Mouse (Mus musculus): ENCODE measurements around the gene Ikzf1. TPM values are rescaled to one million over a fixed set of nuclear protein-coding genes. Genes with fewer than 3 reads are reported as not detected.
A peak's percentile ranks its signal among the peaks of the same experiment; 100 is the strongest.

Gene Ikzf1
- polyA plus RNA-seq (2014; fragmentation: Nextera tagmentation; extraction: Ambion mirVana), result 7.0 and 7.6 TPM in 2 replicates

DNA sequence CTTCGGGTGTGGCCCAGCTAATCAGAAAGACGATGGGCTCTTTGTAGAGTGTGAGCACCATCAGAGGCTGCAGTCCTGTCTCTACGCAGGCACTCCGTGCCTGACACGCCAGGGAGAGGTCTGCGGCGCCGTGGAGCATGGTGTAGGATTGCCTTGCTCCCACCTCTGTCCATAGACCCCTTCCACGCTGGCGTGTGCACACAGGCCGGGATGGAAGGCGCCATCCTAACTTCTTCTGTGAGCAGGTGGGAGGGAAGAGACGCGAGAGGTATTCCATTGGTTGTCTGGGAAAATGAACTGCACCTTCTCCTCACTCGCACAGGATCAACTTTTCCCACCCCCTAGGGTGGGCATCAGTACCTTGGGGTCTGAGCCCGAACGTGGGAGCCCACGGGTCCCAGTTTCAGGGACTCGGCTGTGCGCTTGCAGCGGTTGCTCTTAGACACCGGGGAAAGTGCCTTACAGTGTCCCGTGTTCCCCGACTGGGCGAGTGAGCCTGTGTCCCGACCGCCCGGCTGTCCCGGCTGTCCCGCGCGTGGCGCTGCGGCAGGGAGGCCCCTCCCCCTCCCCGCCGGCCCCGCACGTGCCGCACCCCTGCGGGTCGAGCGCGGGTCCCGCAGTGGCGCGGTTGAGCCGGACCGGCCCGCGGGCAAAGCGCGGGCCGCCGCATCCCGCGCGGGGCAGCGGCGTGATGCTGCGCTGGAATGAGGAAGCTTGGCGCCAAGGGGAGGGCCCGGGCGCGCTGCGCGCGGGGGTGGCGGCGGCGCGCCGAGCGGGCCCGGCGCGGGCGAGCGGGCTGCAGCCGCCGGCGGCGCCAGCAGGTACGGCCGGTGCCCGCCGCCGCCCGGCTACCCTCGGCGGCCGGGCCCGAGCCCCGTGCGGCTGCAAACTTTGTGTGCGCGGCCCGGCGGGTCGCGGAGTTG, at the start of gene Ikzf1:
TSS of gene Ikzf1 (plus strand) at position 74 of the 923 bp plus-strand sequence.
- Histone ChIP-seq H3K9me3 (replicated peaks; ENCODE audit: control insufficient read depth, low read length) (no peaks in the 10 kb centered on the region), H3K9ac (ENCODE audit: low read depth, low read length) (peak within 1 kb of the TSS; percentile 76), H3K4me3 (ENCODE audit: low read depth, low read length) (peak within 1 kb of the TSS; percentile 83), H3K4me2 (peak within 1 kb of the TSS; percentile 99), H3K27me3 (ENCODE audit: control insufficient read depth, insufficient read depth, low read length) (peaks cover 47% of the 10 kb centered on the region), H3K27ac (ENCODE audit: low read depth, low read length) (peak within 1 kb of the TSS; percentile 32; the same call in 1 of the 2 replicates), H3K36me3 (ENCODE audit: control insufficient read depth, insufficient read depth, low read length) (no peaks in the 10 kb centered on the region), H3K4me1 (ENCODE audit: control insufficient read depth, insufficient read depth, low read length) (no peaks in the 10 kb centered on the region)
- ATAC-seq (replicated peaks; ENCODE audit: insufficient number of reproducible peaks, low FRiP score, low TSS enrichment), result peak; percentile 80
- 1% methylated on average over 47 of the region's 100 CpGs for WGBS (ENCODE audit: insufficient replicate concordance)

DNA sequence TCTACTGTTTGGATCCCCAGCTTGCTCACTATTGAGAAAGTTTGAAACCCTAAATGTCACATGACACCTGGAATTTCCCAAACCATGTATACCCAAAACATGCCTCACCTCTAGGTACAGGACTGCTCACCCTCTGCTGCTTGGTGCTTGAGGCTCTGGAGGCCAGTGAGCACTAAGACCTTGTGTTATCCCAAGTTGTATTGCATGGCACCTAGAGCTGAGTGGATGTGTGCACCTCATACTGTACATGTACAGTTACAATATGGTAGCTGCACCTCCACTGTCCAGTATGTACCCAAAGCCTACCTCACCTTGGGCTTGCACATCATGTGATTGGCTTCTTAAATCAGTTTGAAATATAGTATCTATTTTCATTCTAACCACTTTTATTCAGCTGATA, 40.5 kb upstream of the Ikzf1 start:
- H3K4me2 ChIP-seq, result no peak overlapping the region
- H3K9me3 ChIP-seq (replicated peaks; ENCODE audit: control insufficient read depth, low read length), result no peaks in the 10 kb centered on the region
- no peak overlapping the region for H3K27ac ChIP-seq (ENCODE audit: low read depth, low read length)
- no peak overlapping the region for H3K4me3 ChIP-seq (ENCODE audit: low read depth, low read length)
- no peaks in the 10 kb centered on the region for H3K4me1 ChIP-seq (ENCODE audit: control insufficient read depth, insufficient read depth, low read length)
- no peak overlapping the region for H3K9ac ChIP-seq (ENCODE audit: low read depth, low read length)
- H3K36me3 ChIP-seq (ENCODE audit: control insufficient read depth, insufficient read depth, low read length), result no peaks in the 10 kb centered on the region
- no peaks in the 10 kb centered on the region for H3K27me3 ChIP-seq (ENCODE audit: control insufficient read depth, insufficient read depth, low read length)
- ATAC-seq (replicated peaks; ENCODE audit: insufficient number of reproducible peaks, low FRiP score, low TSS enrichment), result no peak

DNA sequence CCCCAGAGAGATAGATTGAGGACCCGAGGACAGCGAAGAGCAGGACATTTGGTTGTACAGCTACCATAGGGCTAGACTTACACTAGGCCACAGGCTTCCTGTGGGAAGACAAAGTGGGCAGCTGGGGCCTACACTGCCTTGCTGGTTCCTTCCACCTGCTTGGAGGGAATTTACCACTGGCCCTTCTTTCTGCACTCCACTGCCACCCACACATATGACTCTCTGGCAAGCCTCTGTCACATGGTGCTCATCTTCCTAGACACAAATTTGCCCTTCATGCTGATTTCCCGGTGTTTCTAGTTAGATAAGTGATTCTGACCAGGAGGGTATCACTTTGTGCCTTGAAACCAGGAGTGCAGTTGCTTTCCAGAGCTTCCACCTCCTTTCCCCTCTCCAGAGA, 28.4 kb upstream of the Ikzf1 start:
- no peak overlapping the region for H3K9ac ChIP-seq (ENCODE audit: low read depth, low read length)
- no peaks in the 10 kb centered on the region for H3K4me1 ChIP-seq (ENCODE audit: control insufficient read depth, insufficient read depth, low read length)
- no peak overlapping the region for H3K27ac ChIP-seq (ENCODE audit: low read depth, low read length)
- H3K27me3 ChIP-seq (ENCODE audit: control insufficient read depth, insufficient read depth, low read length), result no peaks in the 10 kb centered on the region
- H3K4me2 ChIP-seq, result no peak overlapping the region
- no peaks in the 10 kb centered on the region for H3K9me3 ChIP-seq (replicated peaks; ENCODE audit: control insufficient read depth, low read length)
- no peaks in the 10 kb centered on the region for H3K36me3 ChIP-seq (ENCODE audit: control insufficient read depth, insufficient read depth, low read length)
- no peak for ATAC-seq (replicated peaks; ENCODE audit: insufficient number of reproducible peaks, low FRiP score, low TSS enrichment)
- 63% methylated on average over 3 of the region's 3 CpGs for WGBS (ENCODE audit: insufficient replicate concordance)
- H3K4me3 ChIP-seq (ENCODE audit: low read depth, low read length), result no peak overlapping the region

- Histone ChIP-seq H3K36me3 (ENCODE audit: control insufficient read depth, insufficient read depth, low read length) (no peaks in the 10 kb centered on the region), H3K4me1 (ENCODE audit: control insufficient read depth, insufficient read depth, low read length) (no peaks in the 10 kb centered on the region), H3K9ac (ENCODE audit: low read depth, low read length) (no peak overlapping the region), H3K9me3 (replicated peaks; ENCODE audit: control insufficient read depth, low read length) (no peaks in the 10 kb centered on the region), H3K4me2 (no peak overlapping the region), H3K27me3 (ENCODE audit: control insufficient read depth, insufficient read depth, low read length) (no peaks in the 10 kb centered on the region), H3K27ac (ENCODE audit: low read depth, low read length) (no peak overlapping the region), H3K4me3 (ENCODE audit: low read depth, low read length) (no peak overlapping the region)
- 50% methylated on average over 5 of the region's 5 CpGs for WGBS (ENCODE audit: insufficient replicate concordance)
- no peak; the same call in 1 of the 2 replicates for ATAC-seq (replicated peaks; ENCODE audit: insufficient number of reproducible peaks, low FRiP score, low TSS enrichment)
These were observed 27.7 kb upstream of the Ikzf1 start for GRCm38 (mm10) chr11:11656995-11657530.

DNA sequence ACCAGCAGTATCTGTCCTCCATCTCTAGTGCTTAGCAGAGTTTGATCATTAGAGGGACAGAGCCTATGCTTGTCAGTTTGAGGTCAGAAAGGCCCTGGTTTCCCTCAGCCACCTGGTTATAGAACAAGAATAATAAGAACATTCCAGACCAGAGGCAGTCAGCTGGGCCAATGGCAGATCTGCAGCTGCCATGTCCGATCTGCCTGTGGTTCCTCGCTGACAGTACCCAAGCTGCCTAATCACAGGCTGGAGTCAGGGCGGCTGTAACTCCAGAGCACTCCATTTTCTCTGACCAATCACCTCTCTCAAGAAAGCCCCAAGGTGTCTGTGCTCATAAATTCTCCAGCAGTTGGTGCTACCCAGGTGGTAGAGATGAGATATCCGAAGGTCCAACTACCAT, 27.2 kb upstream of the Ikzf1 start:
- Histone ChIP-seq H3K4me3 (ENCODE audit: low read depth, low read length) (no peak overlapping the region), H3K9me3 (replicated peaks; ENCODE audit: control insufficient read depth, low read length) (no peaks in the 10 kb centered on the region), H3K4me1 (ENCODE audit: control insufficient read depth, insufficient read depth, low read length) (no peaks in the 10 kb centered on the region), H3K4me2 (no peak overlapping the region), H3K27ac (ENCODE audit: low read depth, low read length) (no peak overlapping the region), H3K36me3 (ENCODE audit: control insufficient read depth, insufficient read depth, low read length) (no peaks in the 10 kb centered on the region), H3K27me3 (ENCODE audit: control insufficient read depth, insufficient read depth, low read length) (no peaks in the 10 kb centered on the region), H3K9ac (ENCODE audit: low read depth, low read length) (no peak overlapping the region)
- 84% methylated on average over 4 of the region's 4 CpGs for WGBS (ENCODE audit: insufficient replicate concordance)
- no peak for ATAC-seq (replicated peaks; ENCODE audit: insufficient number of reproducible peaks, low FRiP score, low TSS enrichment)

DNA sequence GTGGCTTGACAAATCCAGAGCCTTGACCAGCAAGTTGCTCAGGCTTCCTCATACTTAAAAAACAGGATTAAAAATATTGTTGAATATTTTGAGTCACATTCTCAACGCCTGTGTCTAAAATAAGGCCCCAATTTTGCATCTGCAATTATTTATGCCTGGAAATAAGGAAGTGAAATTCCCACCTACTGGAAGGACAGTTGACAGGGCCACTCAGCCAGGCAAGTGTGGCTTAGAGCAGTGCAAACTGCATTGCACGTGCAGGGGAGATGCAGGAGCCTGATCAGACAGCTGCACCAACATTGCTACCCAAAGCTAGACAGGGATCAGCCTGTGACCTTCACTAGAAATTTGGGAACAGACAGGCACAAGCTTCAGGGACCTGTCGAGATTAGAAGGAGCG, 26.0 kb upstream of the Ikzf1 start:
- Histone ChIP-seq H3K9ac (ENCODE audit: low read depth, low read length) (no peak overlapping the region), H3K4me1 (ENCODE audit: control insufficient read depth, insufficient read depth, low read length) (no peaks in the 10 kb centered on the region), H3K36me3 (ENCODE audit: control insufficient read depth, insufficient read depth, low read length) (no peaks in the 10 kb centered on the region), H3K9me3 (replicated peaks; ENCODE audit: control insufficient read depth, low read length) (no peaks in the 10 kb centered on the region), H3K27me3 (ENCODE audit: control insufficient read depth, insufficient read depth, low read length) (no peaks in the 10 kb centered on the region), H3K27ac (ENCODE audit: low read depth, low read length) (no peak overlapping the region), H3K4me3 (ENCODE audit: low read depth, low read length) (no peak overlapping the region), H3K4me2 (no peak overlapping the region)
- 74% methylated on average over 4 of the region's 4 CpGs for WGBS (ENCODE audit: insufficient replicate concordance)
- ATAC-seq (replicated peaks; ENCODE audit: insufficient number of reproducible peaks, low FRiP score, low TSS enrichment), result no peak

DNA sequence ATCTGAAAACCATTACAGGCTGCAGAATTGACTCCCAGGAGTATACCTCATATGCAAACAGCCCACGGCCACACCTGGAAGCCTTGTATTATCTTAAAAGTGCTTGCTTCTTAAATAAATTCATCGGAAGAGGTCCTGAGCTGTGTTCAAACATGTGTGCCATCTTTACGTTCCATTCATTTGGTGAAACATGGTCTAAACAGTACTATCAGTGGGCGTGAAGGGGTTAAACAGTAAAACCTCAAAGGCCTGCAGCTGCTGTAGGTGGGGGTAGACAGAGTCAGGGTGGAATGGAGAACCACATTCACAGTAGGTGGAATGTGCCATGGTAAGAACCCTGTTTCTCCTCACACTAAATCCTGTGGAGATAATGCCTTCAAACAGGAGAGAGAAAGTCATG, 24.2 kb upstream of the Ikzf1 start:
- Histone ChIP-seq H3K4me2 (no peak overlapping the region), H3K4me1 (ENCODE audit: control insufficient read depth, insufficient read depth, low read length) (no peaks in the 10 kb centered on the region), H3K36me3 (ENCODE audit: control insufficient read depth, insufficient read depth, low read length) (no peaks in the 10 kb centered on the region), H3K27ac (ENCODE audit: low read depth, low read length) (no peak overlapping the region), H3K27me3 (ENCODE audit: control insufficient read depth, insufficient read depth, low read length) (no peaks in the 10 kb centered on the region), H3K9me3 (replicated peaks; ENCODE audit: control insufficient read depth, low read length) (no peaks in the 10 kb centered on the region), H3K4me3 (ENCODE audit: low read depth, low read length) (no peak overlapping the region), H3K9ac (ENCODE audit: low read depth, low read length) (no peak overlapping the region)
- ATAC-seq (replicated peaks; ENCODE audit: insufficient number of reproducible peaks, low FRiP score, low TSS enrichment), result no peak
- WGBS (ENCODE audit: insufficient replicate concordance), result 80% methylated on average over 4 of the region's 4 CpGs

DNA sequence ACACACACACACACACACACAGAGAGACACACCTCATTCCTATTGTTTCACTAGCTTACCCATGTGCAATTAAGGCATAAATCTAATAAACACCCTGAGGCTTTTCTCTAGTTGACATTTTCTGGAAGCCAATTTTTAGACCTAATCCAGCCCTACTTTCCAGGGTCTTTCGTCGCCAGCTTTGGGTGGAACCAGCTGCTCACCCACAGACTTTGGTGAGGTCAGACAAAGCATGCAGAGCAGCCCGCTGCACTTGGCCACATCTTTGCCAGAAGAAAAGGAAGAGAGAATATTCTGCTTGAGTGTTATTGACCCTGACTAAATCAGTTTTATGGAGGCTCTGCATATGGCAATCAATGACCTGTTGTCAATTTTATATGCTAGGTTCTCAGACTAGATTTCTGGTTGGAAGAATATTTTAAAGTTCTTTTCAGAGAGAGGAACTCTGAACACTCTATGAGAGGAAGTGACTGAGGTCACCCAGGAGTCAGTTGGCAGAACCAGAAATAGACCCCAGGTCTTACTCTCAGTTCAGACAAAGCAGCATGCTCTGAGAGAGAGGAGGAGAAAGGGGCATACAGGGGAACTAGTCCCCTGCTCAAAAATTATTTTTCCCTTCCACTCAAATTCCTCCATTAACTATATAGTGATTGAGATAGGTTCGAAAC, 17.4 kb upstream of the Ikzf1 start:
- H3K36me3 ChIP-seq (ENCODE audit: control insufficient read depth, insufficient read depth, low read length), result no peaks in the 10 kb centered on the region
- no peak overlapping the region for H3K4me3 ChIP-seq (ENCODE audit: low read depth, low read length)
- no peaks in the 10 kb centered on the region for H3K27me3 ChIP-seq (ENCODE audit: control insufficient read depth, insufficient read depth, low read length)
- no peak overlapping the region for H3K4me2 ChIP-seq
- H3K4me1 ChIP-seq (ENCODE audit: control insufficient read depth, insufficient read depth, low read length), result no peaks in the 10 kb centered on the region
- H3K9ac ChIP-seq (ENCODE audit: low read depth, low read length), result no peak overlapping the region
- no peak for ATAC-seq (replicated peaks; ENCODE audit: insufficient number of reproducible peaks, low FRiP score, low TSS enrichment)
- no peaks in the 10 kb centered on the region for H3K9me3 ChIP-seq (replicated peaks; ENCODE audit: control insufficient read depth, low read length)
- H3K27ac ChIP-seq (ENCODE audit: low read depth, low read length), result no peak overlapping the region
- 79% methylated on average over 4 of the region's 4 CpGs for WGBS (ENCODE audit: insufficient replicate concordance)
